Mouse (Mus musculus): Measurements from ENCODE around the gene Zfp212.

GRCm38 (mm10) chr6:47879049-47879716, 41.1 kb upstream of the Zfp212 start:
- no peak for TF ChIP-seq POLR2A (IDR thresholded peaks at IDR 0.05; ENCODE audit: control insufficient read depth, low read depth, low read length)
- TF ChIP-seq CTCF (IDR thresholded peaks at IDR 0.05; ENCODE audit: control insufficient read depth, insufficient read depth, insufficient replicate concordance, low read depth, low read length), result no peak

Data from testis, adult 2 months (tissue).